Mouse (Mus musculus): Measurements from ENCODE around the gene 1810037I17Rik.
"Not testable (repeated sequence)": the region's sequence is repeated elsewhere in the genome, so short reads cannot be mapped to it uniquely, and the experiment has no call there.

Gene 1810037I17Rik

DNA sequence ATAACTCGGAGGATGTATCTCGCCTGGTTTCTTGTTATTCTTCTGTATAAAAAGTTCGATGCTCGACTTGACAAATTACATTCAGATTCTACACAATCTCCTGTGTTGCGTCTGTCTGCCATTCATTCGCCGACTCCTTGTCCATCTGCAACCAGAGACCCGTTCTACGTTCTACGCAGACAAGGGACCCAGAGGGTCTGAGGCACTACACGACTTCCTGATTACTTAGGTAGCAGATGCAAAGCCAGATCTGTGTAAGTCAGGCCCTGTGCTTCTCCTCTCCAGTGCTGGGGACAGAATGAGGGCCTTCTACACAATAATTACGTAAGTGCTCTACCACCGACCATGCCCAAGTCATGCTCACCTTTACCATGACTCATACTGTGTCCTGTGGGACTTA, 13.2 kb downstream of the 1810037I17Rik start:
- DNase-seq: not testable (repeated sequence)

DNA sequence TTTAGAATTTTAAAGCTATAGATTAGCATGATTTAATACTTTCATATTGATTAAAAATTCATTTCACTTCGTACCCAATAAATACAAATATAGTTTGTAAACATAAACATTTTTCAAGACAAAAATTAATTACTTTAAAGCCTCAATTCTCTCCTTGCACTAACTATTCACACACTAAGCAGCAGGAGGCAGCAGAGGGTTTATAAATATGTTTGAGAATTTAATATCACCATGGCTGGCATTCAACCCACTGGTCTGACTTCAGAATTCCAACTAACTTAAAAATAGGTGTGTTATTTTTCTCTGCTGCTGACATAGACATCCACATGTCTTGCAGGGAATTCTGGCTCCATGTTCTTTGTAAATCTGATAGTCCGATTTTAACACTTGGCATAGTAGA, 15.2 kb downstream of the 1810037I17Rik start:
- DNase-seq: peak; percentile 73

GRCm38 (mm10) chr3:122943387-122943890, 19.4 kb downstream of the 1810037I17Rik start:
- no peak for DNase-seq

DNA sequence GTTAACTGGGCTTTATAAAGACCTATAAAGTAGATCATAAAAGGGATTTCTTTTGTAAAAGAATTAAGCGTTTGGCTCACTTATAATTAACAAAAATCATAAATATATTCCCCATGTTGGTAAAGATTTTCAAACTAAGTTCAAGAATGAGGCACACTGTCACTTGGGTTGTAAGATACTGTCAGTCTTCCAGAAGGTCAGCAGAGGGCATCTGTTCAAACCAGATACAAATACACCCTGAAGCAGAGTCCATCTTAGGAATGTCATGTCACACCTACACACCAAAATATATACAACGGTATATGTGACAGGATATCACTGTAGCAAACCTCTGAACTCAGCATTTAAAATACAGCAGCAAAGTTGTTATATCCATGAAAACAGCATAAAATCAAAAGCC, 26.1 kb downstream of the 1810037I17Rik start:
- DNase-seq: no peak

DNA sequence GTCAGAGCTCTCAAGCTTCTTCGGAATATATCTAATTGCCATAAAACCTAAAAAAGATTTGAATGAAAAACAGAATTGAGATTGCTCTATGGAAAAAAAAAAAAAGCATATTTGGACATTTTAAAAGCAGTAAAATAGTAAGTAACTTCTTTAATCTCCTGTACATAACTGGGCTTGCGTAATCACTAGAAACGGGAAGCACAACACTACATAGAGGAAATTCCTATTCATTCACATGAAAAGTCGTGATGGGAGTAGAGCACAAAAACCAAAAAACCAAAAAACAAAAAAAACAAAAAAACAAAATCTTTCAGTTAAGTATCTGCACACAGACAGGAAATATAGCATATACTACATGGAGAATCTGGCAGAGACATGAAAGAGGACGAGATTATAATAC, 40.3 kb downstream of the 1810037I17Rik start:
- no peak for DNase-seq

- no peak for DNase-seq
Observed at GRCm38 (mm10) chr3:122968391-122968790, 44.4 kb downstream of the 1810037I17Rik start.

- DNase-seq: peak; percentile 31
Observed at GRCm38 (mm10) chr3:122972126-122972822, 48.3 kb downstream of the 1810037I17Rik start.

DNA sequence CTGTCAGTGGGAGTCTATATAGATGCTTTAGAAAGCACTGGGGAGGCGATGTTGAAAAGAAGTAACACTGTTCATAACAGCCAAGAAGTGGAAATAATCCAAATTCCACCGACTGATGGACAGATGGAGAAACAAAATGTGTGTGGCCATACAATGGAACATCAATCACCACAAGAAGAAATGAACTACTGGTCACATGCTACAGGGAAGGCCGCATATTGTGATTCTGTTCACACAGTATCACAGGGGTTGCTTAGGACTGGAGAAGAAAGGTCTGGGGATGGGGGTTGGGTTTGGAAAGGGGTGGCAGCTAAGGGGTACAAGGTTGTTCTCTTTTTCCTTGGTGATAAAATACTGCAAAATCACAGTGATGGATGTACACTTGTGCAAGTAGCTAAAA, 50.8 kb downstream of the 1810037I17Rik start:
- DNase-seq: no peak

DNA sequence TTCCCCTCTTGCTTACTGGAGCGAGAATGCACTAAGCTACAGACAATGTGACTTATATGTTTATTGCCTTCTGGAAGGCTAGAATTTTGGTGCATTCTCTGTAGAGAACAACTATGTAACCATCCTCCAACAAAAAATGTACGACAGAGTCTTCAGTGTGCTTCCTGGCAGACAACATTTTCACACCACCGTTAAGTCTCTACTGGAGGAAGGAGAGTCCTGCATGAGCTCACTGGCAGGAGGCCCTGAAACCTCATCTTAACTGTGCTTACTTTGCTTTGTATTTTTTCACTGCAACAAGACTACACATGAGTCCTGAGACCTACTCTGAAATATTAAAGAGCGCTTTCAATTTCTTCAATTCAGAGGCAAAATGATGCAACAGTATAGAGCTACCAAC, 51.4 kb downstream of the 1810037I17Rik start:
- DNase-seq: no peak

All from embryo, embryonic 11 days (tissue).